Mouse (Mus musculus) liver, adult 2 months (tissue): Measurements from ENCODE around the gene Rhbdl3.

ENCODE experiments used
- CTCF ChIP-seq: fragments of 200-500 bp; IDR thresholded peaks from 2 replicates; pipeline ENCODE4 v1.5.1; 2011; ENCODE audit warnings: low read depth, low read length, control low read depth
- POLR2A ChIP-seq: fragments of 200-500 bp; IDR thresholded peaks from 2 replicates; pipeline ENCODE4 v1.6.1; 2011; ENCODE audit warnings: low read length, control low read depth; ENCODE audit not compliant: insufficient read depth; ENCODE audit errors: extremely low read depth

DNA sequence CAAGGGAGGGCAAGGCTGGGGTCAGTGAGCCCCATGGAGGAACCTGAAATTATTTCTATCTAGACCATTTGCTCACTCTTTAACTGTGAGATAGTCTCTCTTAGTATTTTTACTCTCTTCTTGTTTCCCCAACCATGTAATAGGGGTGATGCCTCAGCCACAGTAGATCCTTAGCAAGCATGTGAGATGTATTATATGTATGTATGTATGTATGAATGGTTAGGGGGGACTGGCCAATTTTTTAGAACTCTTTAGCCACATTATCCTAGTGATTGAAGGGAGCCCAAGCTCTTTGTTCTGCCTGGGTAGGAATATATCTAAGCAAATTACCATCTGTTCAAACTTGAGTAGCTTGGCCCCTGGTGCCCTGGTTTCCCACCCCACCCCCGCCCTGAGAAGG lies 12.8 kb downstream of the Rhbdl3 start:
- TF ChIP-seq CTCF = no peak
- TF ChIP-seq POLR2A = no peak
